Mouse (Mus musculus) kidney, adult 11 months (tissue): ENCODE data around the gene Kansl1.

ENCODE experiments used
- DNase-seq: peaks from one replicate; pipeline ENCODE4 v3.0.0; 2022

Gene Kansl1

GRCm38 (mm10) chr11:104305711-104306110 lies 162.9 kb downstream of the Kansl1 start:
- DNase-seq, result no peak

DNA sequence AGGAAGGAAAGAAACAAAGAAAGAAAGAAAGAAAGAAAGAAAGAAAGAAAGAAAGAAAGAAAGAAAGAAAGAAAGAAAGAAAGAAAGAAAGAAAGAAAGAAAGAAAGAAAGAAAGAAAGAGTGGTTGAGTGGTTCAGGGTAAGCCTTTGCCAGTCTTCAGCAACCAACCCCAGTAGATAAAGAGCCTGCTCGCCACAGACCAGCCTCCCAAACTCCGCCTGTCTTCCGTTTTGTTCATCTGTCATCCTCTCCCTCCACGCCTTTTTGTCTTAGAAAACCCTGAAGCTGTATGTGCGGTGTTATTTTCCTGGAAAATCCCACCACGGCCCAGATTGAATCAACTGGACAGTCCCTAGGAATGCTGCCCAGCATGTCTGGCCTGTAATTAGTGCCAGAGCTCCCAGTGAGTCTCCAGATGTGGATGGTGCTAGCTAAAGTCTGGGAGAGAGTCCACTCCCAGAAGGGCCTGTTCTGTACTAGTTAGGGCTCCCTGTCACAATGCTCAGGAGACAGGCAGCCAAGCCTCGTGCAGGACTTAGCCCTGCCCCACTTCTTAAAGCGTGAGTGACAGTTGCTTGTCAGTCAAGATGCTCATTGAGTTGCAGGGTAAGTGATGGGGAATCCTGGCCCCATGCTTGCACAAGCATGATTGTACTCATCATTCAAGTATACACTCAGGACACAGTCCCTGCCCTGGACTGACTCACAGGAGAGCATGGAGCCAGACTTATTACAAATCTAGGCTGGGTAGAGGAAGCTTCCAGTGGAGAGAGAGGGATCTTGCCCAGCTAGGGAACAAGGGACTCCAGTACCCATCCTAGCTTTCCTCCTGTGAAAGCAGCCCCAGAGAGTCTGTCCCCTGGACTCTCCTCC lies 165.3 kb downstream of the Kansl1 start:
- DNase-seq, result no peak

DNA sequence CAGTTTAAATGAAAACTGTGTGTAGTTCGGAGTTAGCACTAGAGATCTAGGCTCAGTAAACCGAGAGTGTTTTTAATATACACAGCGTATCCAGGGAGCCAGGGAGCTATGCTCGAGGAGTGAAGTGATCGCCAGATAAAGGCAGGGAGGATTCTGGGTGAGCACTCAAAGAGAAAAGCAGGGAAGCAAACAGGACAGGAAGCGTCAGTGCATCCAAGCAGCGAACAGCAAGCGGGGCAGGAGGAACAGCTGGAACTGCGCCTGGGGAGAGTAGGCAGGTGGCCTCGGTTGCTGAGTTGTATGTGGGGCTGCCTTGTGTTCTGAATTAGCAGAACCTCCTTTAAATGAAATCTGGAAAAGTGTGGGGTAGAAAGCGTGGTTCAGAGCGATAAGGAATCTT lies 166.0 kb downstream of the Kansl1 start:
- no peak for DNase-seq

- DNase-seq, result no peak
Measured at GRCm38 (mm10) chr11:104297671-104298070, 171.0 kb downstream of the Kansl1 start.

DNA sequence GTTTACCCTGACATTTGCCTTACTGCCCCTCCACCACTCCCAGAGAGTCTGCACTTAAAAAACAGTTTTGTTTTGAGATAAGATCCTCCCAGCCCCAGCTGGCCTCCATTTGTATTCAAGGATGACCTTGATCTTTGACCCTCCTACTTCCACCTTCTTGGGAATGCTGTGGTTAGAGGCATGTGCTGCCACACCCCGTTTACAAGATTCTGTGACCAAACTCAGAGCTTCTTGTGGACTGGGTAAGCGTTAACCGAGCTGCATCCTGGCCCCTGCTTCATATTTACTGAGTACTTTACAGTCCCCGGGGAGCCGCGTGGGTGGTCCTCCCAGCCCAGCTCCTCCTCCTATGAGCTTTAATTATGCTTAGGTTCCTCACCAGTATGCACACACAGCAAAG lies 173.0 kb downstream of the Kansl1 start:
- DNase-seq, result no peak

DNA sequence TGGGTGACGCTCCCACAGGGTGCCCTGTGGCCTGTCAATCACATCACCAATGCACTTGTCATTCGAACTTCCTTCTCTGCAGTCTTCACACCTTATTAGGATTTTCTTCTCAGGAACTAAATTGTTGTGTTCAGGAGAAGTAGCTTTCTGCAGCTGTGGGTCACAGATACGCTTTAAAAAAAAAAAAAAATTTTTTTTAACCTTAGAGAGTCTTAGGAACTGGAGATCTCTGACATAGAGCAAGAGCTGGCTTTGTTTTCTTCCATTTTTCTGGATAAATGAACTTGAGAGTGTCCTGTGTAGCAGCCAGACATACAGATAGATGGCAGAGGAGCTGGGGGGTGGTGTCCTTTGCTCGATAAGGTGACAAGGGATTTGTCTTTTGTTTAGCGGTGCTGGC lies 173.5 kb downstream of the Kansl1 start:
- no peak for DNase-seq

DNA sequence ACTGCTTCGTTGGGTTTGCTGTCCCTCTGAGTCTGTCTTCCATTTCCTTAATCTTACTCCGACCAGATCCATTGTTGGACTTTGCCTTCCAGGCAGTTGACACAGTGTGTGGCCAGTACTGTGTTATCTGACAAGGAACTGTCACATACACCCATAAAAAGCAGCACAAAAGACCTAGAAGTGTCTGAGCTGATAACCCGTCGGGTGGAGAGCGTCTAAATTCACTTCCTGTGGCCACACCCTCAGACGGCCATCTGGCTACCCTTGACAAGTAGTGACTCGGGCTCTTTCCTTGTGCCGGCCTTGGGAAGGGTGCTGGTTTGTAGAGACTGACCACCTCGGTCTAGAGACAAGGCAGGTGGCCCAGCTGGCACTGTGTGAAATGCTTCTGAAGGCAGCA lies 175.4 kb downstream of the Kansl1 start:
- no peak for DNase-seq

GRCm38 (mm10) chr11:104292443-104293220 lies 176.0 kb downstream of the Kansl1 start:
- no peak for DNase-seq

- DNase-seq, result peak; percentile 67
Measured at GRCm38 (mm10) chr11:104289199-104290031, 179.2 kb downstream of the Kansl1 start.

DNA sequence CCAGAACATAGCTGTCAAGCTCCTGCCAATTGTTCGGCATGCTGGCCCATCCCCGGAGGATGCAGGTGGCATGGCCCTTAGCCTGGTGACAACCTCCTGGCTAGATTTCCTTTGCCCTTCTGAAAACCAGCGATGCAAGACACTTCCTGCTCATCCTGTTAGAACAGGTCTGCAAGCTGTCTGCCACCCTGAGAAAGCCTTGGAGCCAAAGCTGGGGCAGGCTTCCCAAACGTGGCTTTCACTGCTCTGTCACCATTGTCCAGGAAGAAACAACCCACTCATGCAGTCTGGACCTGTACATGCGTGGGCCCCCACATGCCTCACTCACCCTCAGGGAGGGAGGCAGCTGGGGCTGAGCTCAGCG lies 179.8 kb downstream of the Kansl1 start:
- peak; percentile 67 for DNase-seq

DNA sequence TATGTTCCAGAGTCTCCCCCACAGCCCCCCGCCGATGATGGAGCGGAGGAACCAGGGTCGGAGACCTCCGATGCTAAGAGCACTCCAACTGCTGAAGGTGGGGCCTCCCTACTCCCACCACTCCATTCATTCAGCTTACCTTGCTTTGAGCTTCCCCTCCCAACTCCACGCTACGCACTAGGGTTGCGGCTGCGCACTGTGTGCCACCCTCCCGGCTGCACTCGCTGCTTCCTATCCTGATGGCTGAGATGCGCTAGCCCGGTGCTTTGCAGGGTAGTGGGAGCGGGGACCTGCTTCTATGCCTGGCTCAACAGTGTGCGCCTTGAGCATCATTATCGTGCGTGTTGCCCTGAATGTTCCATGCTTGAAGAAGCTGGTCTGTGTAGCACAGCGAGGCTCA lies 181.5 kb downstream of the Kansl1 start:
- no peak for DNase-seq
